Mouse (Mus musculus) liver, postnatal 0 days (tissue): ENCODE data around the gene Gapt.

Source experiments
- CTCF ChIP-seq: sonication (generic); IDR thresholded peaks from 2 replicates; pipeline ENCODE4 v1.5.1; 2016; ENCODE audit warnings: antibody characterized with exemption, low read depth
- EP300 ChIP-seq: IDR thresholded peaks from 2 replicates; pipeline ENCODE4 v1.6.1; 2016; ENCODE audit warnings: antibody characterized with exemption, low read depth, mild to moderate bottlenecking

DNA sequence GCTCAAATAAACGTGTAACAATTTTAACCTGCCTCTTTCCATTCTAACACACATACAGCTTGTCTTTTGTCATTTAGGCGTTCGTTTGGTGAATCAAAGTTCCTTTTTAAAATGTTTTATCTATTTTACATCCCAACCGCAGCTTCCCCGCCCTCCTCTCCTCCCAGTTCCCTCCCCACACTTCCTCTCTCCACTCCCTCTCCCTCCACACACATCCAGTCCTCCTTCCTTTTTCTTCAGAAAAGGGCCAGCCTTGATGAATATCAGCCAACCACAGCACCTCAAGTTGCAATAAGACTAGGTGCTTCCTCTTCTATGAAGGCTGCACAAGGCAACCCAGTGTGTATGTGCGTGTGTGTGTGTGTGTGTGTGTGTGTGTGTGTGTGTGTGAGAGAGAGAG lies 27.5 kb upstream of the Gapt start:
- TF ChIP-seq CTCF (no peak), EP300 (no peak)
